Mouse (Mus musculus) hindbrain, embryonic 13.5 days (tissue): Measurements from ENCODE around the gene Fam8a1. TPM values are rescaled to one million over a fixed set of nuclear protein-coding genes. Genes with fewer than 3 reads are reported as not detected.

ENCODE experiments used
- ATAC-seq: fragments of 200-750 bp; cut with Nextera tagmentation; 2 replicates; pipeline ENCODE4 v1.8.0; 2017; ENCODE audit warnings: moderate TSS enrichment; ENCODE audit not compliant: low FRiP score
- H3K27ac ChIP-seq: fragments of 300-500 bp; sonication (generic); 2 replicates; pipeline ENCODE4 v1.5.1; 2015; ENCODE audit warnings: inconsistent platforms, mild to moderate bottlenecking, moderate library complexity
- H3K27me3 ChIP-seq: fragments of 300-500 bp; sonication (generic); 2 replicates; pipeline ENCODE4 v1.6.1; 2015; ENCODE audit warnings: mild to moderate bottlenecking, inconsistent platforms
- H3K36me3 ChIP-seq: fragments of 300-500 bp; sonication (generic); 2 replicates; pipeline ENCODE4 v1.6.1; 2015; ENCODE audit warnings: mild to moderate bottlenecking, inconsistent platforms
- H3K4me1 ChIP-seq: fragments of 300-500 bp; sonication (generic); replicated peaks from 2 replicates; pipeline ENCODE4 v1.6.1; 2015; ENCODE audit warnings: inconsistent platforms
- H3K4me2 ChIP-seq: fragments of 300-500 bp; sonication (generic); 2 replicates; pipeline ENCODE4 v1.6.1; 2015; ENCODE audit warnings: inconsistent platforms, mild to moderate bottlenecking, moderate library complexity
- H3K4me3 ChIP-seq: fragments of 300-500 bp; sonication (generic); 2 replicates; pipeline ENCODE4 v1.5.1; 2015; ENCODE audit warnings: mild to moderate bottlenecking, inconsistent platforms
- H3K9ac ChIP-seq: fragments of 300-500 bp; sonication (generic); 2 replicates; pipeline ENCODE4 v1.6.1; 2015; ENCODE audit warnings: mild to moderate bottlenecking, inconsistent platforms
- H3K9me3 ChIP-seq: fragments of 300-500 bp; sonication (generic); 2 replicates; pipeline ENCODE4 v1.6.1; 2016; ENCODE audit warnings: inconsistent platforms
- WGBS: fragments of 180-500 bp; shearing (Covaris S2); methylation state at CpG from one replicate; pipeline ENCODE4 v1.1.7; 2015; 5-methylcytosine and 5-hydroxymethylcytosine counted together
- polyA plus RNA-seq: library from polyadenylated mRNA; unstranded; fragments of >200 nt; fragmentation: Nextera tagmentation; extraction: Ambion mirVana; gene quantifications from 2 replicates; pipeline ENCODE4 v1.2.1, GENCODE M21; 2015

Gene Fam8a1
- polyA plus RNA-seq, 1 experiment from 2014 or later, result 17.6 TPM

- no peak overlapping the region for H3K4me2 ChIP-seq
- H3K4me1 ChIP-seq, result no peaks in the 10 kb centered on the region
- 91% methylated on average over 6 of the region's 6 CpGs for WGBS
- H3K36me3 ChIP-seq, result 0 out of 2 replicates have a peak, but pooled peaks cover 3% of the 10 kb centered on the region
- H3K27ac ChIP-seq, result no peak overlapping the region
- H3K27me3 ChIP-seq, result no peaks in the 10 kb centered on the region
- H3K9me3 ChIP-seq, result peaks cover 7% of the 10 kb centered on the region; the same call in 1 of the 2 replicates
- H3K9ac ChIP-seq, result no peak overlapping the region
- ATAC-seq, result no peak
- H3K4me3 ChIP-seq, result no peak overlapping the region
Measured at GRCm38 (mm10) chr13:46644175-46644574, 25.1 kb upstream of the Fam8a1 start.

GRCm38 (mm10) chr13:46645476-46645875 is 23.8 kb upstream of the Fam8a1 start:
- Histone ChIP-seq H3K27ac (no peak overlapping the region), H3K9me3 (peaks cover 7% of the 10 kb centered on the region; the same call in 1 of the 2 replicates), H3K4me3 (no peak overlapping the region), H3K27me3 (no peaks in the 10 kb centered on the region), H3K9ac (no peak overlapping the region), H3K4me1 (no peaks in the 10 kb centered on the region), H3K36me3 (0 out of 2 replicates have a peak, but pooled peaks cover 3% of the 10 kb centered on the region), H3K4me2 (no peak overlapping the region)
- ATAC-seq, result no peak
- WGBS, result 68% methylated on average over 6 of the region's 6 CpGs

GRCm38 (mm10) chr13:46651853-46652252 is 17.5 kb upstream of the Fam8a1 start:
- Histone ChIP-seq H3K9me3 (no peaks in the 10 kb centered on the region), H3K27ac (no peak overlapping the region), H3K36me3 (no peaks in the 10 kb centered on the region), H3K4me1 (no peaks in the 10 kb centered on the region), H3K4me2 (no peak overlapping the region), H3K9ac (no peak overlapping the region), H3K4me3 (no peak overlapping the region), H3K27me3 (no peaks in the 10 kb centered on the region)
- ATAC-seq, result no peak
- WGBS, result 89% methylated on average over 7 of the region's 7 CpGs

- Histone ChIP-seq H3K9ac (no peak overlapping the region), H3K27me3 (no peaks in the 10 kb centered on the region), H3K4me3 (no peak overlapping the region), H3K4me2 (no peak overlapping the region), H3K27ac (no peak overlapping the region), H3K9me3 (no peaks in the 10 kb centered on the region), H3K4me1 (no peaks in the 10 kb centered on the region), H3K36me3 (no peaks in the 10 kb centered on the region)
- 87% methylated on average over 7 of the region's 7 CpGs for WGBS
- no peak for ATAC-seq
Measured at GRCm38 (mm10) chr13:46652671-46653070, 16.7 kb upstream of the Fam8a1 start.

GRCm38 (mm10) chr13:46653671-46654070 is 15.7 kb upstream of the Fam8a1 start:
- no peak for ATAC-seq
- no peaks in the 10 kb centered on the region for H3K36me3 ChIP-seq
- no peak overlapping the region for H3K9ac ChIP-seq
- 72% methylated on average over 4 of the region's 4 CpGs for WGBS
- no peaks in the 10 kb centered on the region for H3K9me3 ChIP-seq
- no peak overlapping the region for H3K27ac ChIP-seq
- H3K4me1 ChIP-seq, result no peaks in the 10 kb centered on the region
- H3K4me2 ChIP-seq, result no peak overlapping the region
- H3K27me3 ChIP-seq, result no peaks in the 10 kb centered on the region
- no peak overlapping the region for H3K4me3 ChIP-seq

- H3K27me3 ChIP-seq, result no peaks in the 10 kb centered on the region
- H3K9ac ChIP-seq, result no peak overlapping the region
- H3K36me3 ChIP-seq, result no peaks in the 10 kb centered on the region
- no peaks in the 10 kb centered on the region for H3K4me1 ChIP-seq
- H3K4me2 ChIP-seq, result no peak overlapping the region
- 82% methylated on average over 5 of the region's 5 CpGs for WGBS
- H3K9me3 ChIP-seq, result no peaks in the 10 kb centered on the region
- no peak for ATAC-seq
- H3K4me3 ChIP-seq, result no peak overlapping the region
- H3K27ac ChIP-seq, result no peak overlapping the region
Measured at GRCm38 (mm10) chr13:46654566-46654965, 14.8 kb upstream of the Fam8a1 start.

- Histone ChIP-seq H3K4me2 (no peak overlapping the region), H3K9ac (no peak overlapping the region), H3K4me3 (no peak overlapping the region), H3K27ac (no peak overlapping the region), H3K36me3 (no peaks in the 10 kb centered on the region), H3K4me1 (no peaks in the 10 kb centered on the region), H3K9me3 (no peaks in the 10 kb centered on the region), H3K27me3 (0 out of 2 replicates have a peak, but pooled peaks cover 2% of the 10 kb centered on the region)
- ATAC-seq, result no peak
- WGBS, result 91% methylated on average over 5 of the region's 5 CpGs
Measured at GRCm38 (mm10) chr13:46659211-46659610, 10.1 kb upstream of the Fam8a1 start.

- ATAC-seq, result no peak
- no peak overlapping the region for H3K27ac ChIP-seq
- H3K9ac ChIP-seq, result no peak overlapping the region
- H3K36me3 ChIP-seq, result no peaks in the 10 kb centered on the region
- H3K4me3 ChIP-seq, result no peak overlapping the region
- H3K27me3 ChIP-seq, result peaks cover 11% of the 10 kb centered on the region; the same call in 1 of the 2 replicates
- WGBS, result 27% methylated on average over 4 of the region's 4 CpGs
- no peaks in the 10 kb centered on the region for H3K9me3 ChIP-seq
- peaks cover 2% of the 10 kb centered on the region for H3K4me1 ChIP-seq
- no peak overlapping the region for H3K4me2 ChIP-seq
Measured at GRCm38 (mm10) chr13:46663461-46663964, 5.8 kb upstream of the Fam8a1 start.

GRCm38 (mm10) chr13:46669620-46670271 is 424 bp downstream of the Fam8a1 start:
- Histone ChIP-seq H3K9me3 (no peaks in the 10 kb centered on the region), H3K4me3 (peak overlapping the region; percentile 95), H3K4me1 (peaks cover 23% of the 10 kb centered on the region), H3K9ac (peak overlapping the region; percentile 97), H3K27me3 (peaks cover 8% of the 10 kb centered on the region; the same call in 1 of the 2 replicates), H3K4me2 (peak overlapping the region; percentile 80), H3K27ac (peak overlapping the region; percentile 92), H3K36me3 (peaks cover 31% of the 10 kb centered on the region)
- under 1% methylated on average over 59 of the region's 96 CpGs for WGBS
- peak; percentile 78 for ATAC-seq

- peaks cover 38% of the 10 kb centered on the region for H3K36me3 ChIP-seq
- peaks cover 8% of the 10 kb centered on the region; the same call in 1 of the 2 replicates for H3K27me3 ChIP-seq
- WGBS, result 67% methylated on average over 9 of the region's 9 CpGs
- H3K4me1 ChIP-seq, result peaks cover 23% of the 10 kb centered on the region
- peak overlapping the region; percentile 80 for H3K4me2 ChIP-seq
- H3K4me3 ChIP-seq, result peak overlapping the region; percentile 95
- no peak for ATAC-seq
- no peak overlapping the region for H3K27ac ChIP-seq
- no peaks in the 10 kb centered on the region for H3K9me3 ChIP-seq
- H3K9ac ChIP-seq, result peak overlapping the region; percentile 97
Measured at GRCm38 (mm10) chr13:46670514-46670913, 1.2 kb downstream of the Fam8a1 start.

GRCm38 (mm10) chr13:46674601-46675000 is 5.3 kb downstream of the Fam8a1 start:
- H3K9ac ChIP-seq, result no peak overlapping the region
- H3K27ac ChIP-seq, result no peak overlapping the region
- 92% methylated on average over 2 of the region's 2 CpGs for WGBS
- no peak overlapping the region for H3K4me2 ChIP-seq
- peaks cover 51% of the 10 kb centered on the region for H3K36me3 ChIP-seq
- no peaks in the 10 kb centered on the region for H3K9me3 ChIP-seq
- ATAC-seq, result no peak
- H3K4me3 ChIP-seq, result no peak overlapping the region
- H3K27me3 ChIP-seq, result no peaks in the 10 kb centered on the region
- peaks cover 18% of the 10 kb centered on the region for H3K4me1 ChIP-seq

GRCm38 (mm10) chr13:46677721-46678120 is 8.4 kb downstream of the Fam8a1 start:
- H3K4me3 ChIP-seq, result no peak overlapping the region
- H3K9ac ChIP-seq, result no peak overlapping the region
- H3K36me3 ChIP-seq, result peaks cover 52% of the 10 kb centered on the region
- no peaks in the 10 kb centered on the region for H3K4me1 ChIP-seq
- H3K9me3 ChIP-seq, result no peaks in the 10 kb centered on the region
- no peaks in the 10 kb centered on the region for H3K27me3 ChIP-seq
- 89% methylated on average over 4 of the region's 4 CpGs for WGBS
- no peak for ATAC-seq
- no peak overlapping the region for H3K27ac ChIP-seq
- H3K4me2 ChIP-seq, result no peak overlapping the region

GRCm38 (mm10) chr13:46682921-46683320 is 13.6 kb downstream of the Fam8a1 start:
- Histone ChIP-seq H3K4me2 (no peak overlapping the region), H3K4me3 (no peak overlapping the region), H3K4me1 (no peaks in the 10 kb centered on the region), H3K9ac (no peak overlapping the region), H3K27ac (no peak overlapping the region), H3K27me3 (no peaks in the 10 kb centered on the region), H3K9me3 (no peaks in the 10 kb centered on the region), H3K36me3 (peaks cover 48% of the 10 kb centered on the region)
- WGBS, result 87% methylated on average over 2 of the region's 2 CpGs
- ATAC-seq, result no peak
